Mouse (Mus musculus): Measurements from ENCODE around the gene D2hgdh. TPM values are rescaled to one million over a fixed set of nuclear protein-coding genes. Genes with fewer than 3 reads are reported as not detected.
"Not testable (repeated sequence)": the region's sequence is repeated elsewhere in the genome, so short reads cannot be mapped to it uniquely, and the experiment has no call there.

Gene D2hgdh
- total RNA-seq, 2 experiments from 2014 or later, result 13.3 to 15.8 TPM

GRCm38 (mm10) chr1:93881778-93882177 is 57.1 kb downstream of the D2hgdh start:
- DNase-seq (ENCODE audit: low spot score in 2 of 2); intact Hi-C loops (cut with DNase I): not testable (repeated sequence)

- intact Hi-C loops (cut with DNase I); DNase-seq (ENCODE audit: low spot score in 2 of 2): not testable (repeated sequence)
Observed at GRCm38 (mm10) chr1:93890936-93891335, 66.2 kb downstream of the D2hgdh start.

GRCm38 (mm10) chr1:93897395-93897794 is 72.7 kb downstream of the D2hgdh start:
- DNase-seq (ENCODE audit: low spot score in 2 of 2); intact Hi-C loops (cut with DNase I): not testable (repeated sequence)

- intact Hi-C loops (cut with DNase I), result not testable (repeated sequence)
- DNase-seq (ENCODE audit: low spot score in 2 of 2), result peak in 1 of 2 experiments; percentile 11
Observed at GRCm38 (mm10) chr1:93901291-93901690, 76.6 kb downstream of the D2hgdh start.

Other genes starting within 250 kb of the D2hgdh start
- gene Stk25, start 166.2 kb upstream of the D2hgdh start, total RNA-seq (2021), result 100 to 1,000 TPM; 376 to 384 TPM
- 10 to 100 TPM; 23.6 to 27.5 TPM for gene Bok, start 139.2 kb upstream of the D2hgdh start, total RNA-seq (2021)
- 10 to 100 TPM; 73.6 to 79.9 TPM for gene Atg4b, start 73.4 kb upstream of the D2hgdh start, total RNA-seq (2021)
- gene Thap4, start 70.0 kb upstream of the D2hgdh start, total RNA-seq (2021), result 10 to 100 TPM; 39.6 TPM
- gene Dtymk, start 23.0 kb upstream of the D2hgdh start, total RNA-seq (2021), result 10 to 100 TPM; 47.7 to 53.3 TPM
- 10 to 100 TPM; 10.6 to 12.1 TPM for gene Ing5, start 20.9 kb upstream of the D2hgdh start, total RNA-seq (2021)
- gene Gal3st2, start 36.4 kb downstream of the D2hgdh start, total RNA-seq (2021), result under 1 TPM in 1 of 2 experiments, not detected in 1; 0.69 TPM
- gene Gal3st2b, start 93.4 kb downstream of the D2hgdh start, total RNA-seq (2021), result under 1 TPM; 0.25 to 0.46 TPM
- not detected for gene Gal3st2c, start 165.6 kb downstream of the D2hgdh start, total RNA-seq (2021)
- gene Neu4, start 195.5 kb downstream of the D2hgdh start, total RNA-seq (2021), result 10 to 100 TPM in 1 of 2 experiments, 1 to 10 TPM in 1; 7.6 to 11.1 TPM
- gene Pdcd1, start 227.6 kb downstream of the D2hgdh start, total RNA-seq (2021), result under 1 TPM in 1 of 2 experiments, not detected in 1; 0.18 TPM

Data from left cerebral cortex, postnatal 25 days (tissue).